Mouse (Mus musculus): ENCODE results near the gene Cdh8. TPM values are rescaled to one million over a fixed set of nuclear protein-coding genes. Genes with fewer than 3 reads are reported as not detected.
"Not testable (repeated sequence)": the region's sequence is repeated elsewhere in the genome, so short reads cannot be mapped to it uniquely, and the experiment has no call there.

Gene Cdh8
- total RNA-seq, 2 experiments from 2014 or later = 1.0 to 1.7 TPM

DNA sequence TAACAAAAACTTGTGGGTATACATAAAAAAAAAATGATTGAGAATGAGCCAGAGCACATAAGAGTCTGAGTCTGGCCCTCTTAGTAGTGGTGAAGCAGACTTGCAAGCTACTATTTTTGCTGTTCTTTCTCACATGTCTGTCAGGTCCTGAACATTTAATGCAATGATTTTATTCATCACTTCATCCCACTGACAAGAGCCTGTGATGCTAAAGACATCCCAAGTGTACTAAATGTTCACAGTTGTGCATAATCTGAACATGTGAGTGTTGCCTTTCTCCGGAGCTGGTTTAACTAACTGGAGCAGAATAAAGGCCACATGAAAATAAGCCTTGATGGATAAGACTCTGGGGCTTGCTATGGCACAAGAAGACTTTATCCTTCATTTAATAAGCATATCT is 131.2 kb downstream of the Cdh8 start:
- no peak for DNase-seq (ENCODE audit: low spot score in 2 of 2)

GRCm38 (mm10) chr8:99280375-99280774 is 135.9 kb downstream of the Cdh8 start:
- no peak for DNase-seq (ENCODE audit: low spot score in 2 of 2)

DNA sequence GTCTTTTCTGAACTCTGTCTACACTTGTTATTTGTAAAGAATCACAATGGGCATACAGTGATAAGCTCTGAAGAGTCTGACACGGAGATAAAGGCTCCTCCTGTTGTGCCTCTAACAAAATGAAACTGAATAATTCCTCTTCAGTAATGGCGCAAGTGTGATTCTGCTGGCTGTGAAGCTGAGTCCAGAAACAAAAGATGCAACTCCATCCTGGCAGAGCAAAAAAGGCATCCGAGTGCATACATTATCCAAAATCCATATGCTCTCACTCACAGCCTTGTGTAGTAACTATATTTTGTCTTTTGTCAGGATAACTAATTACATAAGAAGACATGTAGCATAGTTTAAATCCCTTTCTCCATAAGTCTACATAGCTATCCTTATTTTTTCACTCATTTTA is 149.1 kb downstream of the Cdh8 start:
- no peak for DNase-seq (ENCODE audit: low spot score in 2 of 2)

- no peak for DNase-seq (ENCODE audit: low spot score in 2 of 2)
Observed at GRCm38 (mm10) chr8:99234372-99234771, 181.9 kb downstream of the Cdh8 start.

DNA sequence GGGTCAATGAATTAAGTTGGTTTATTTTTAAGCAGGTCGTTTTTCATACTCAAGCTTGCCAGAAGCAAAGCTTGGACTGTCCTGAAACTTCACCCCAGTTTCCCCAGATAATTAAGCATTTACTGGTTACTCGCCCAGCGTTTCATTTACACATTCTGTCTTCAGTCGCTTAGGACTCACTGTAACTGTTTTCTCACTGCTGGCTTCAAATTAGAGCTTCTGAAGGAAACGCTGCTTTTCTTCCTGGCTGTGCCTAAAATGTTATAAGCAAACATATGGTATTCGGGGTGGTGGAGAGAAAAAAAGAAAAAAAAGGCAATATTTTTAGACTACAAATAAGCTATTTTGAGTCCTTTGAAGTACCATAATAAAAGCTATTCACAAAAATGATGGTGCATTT is 192.6 kb downstream of the Cdh8 start:
- no peak for DNase-seq (ENCODE audit: low spot score in 2 of 2)

DNA sequence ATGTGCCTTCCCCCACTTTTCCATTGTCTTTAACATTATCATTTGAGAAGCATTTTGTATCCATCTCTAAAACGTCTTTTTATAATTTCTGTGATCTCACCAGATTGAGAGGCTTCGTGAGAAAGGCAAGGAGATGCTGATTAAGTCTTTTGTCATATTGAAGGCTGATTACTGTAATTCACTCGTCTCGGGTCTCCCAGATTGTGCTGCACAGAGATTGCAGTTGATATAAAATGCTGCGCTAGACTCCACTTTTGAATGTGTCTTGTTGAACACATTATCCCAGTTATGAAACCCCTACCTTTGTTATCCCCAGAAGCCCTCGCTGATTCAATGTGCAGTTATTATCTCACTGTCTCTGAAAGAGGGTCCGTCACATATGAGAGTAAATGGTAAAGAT is 211.1 kb downstream of the Cdh8 start:
- no peak for DNase-seq (ENCODE audit: low spot score in 2 of 2)

- no peak for DNase-seq (ENCODE audit: low spot score in 2 of 2)
Observed at GRCm38 (mm10) chr8:99190643-99191042, 225.6 kb downstream of the Cdh8 start.

GRCm38 (mm10) chr8:99186879-99187278 is 229.4 kb downstream of the Cdh8 start:
- DNase-seq (ENCODE audit: low spot score in 2 of 2) = no peak

GRCm38 (mm10) chr8:99184186-99184585 is 232.1 kb downstream of the Cdh8 start:
- DNase-seq (ENCODE audit: low spot score in 2 of 2) = no peak

DNA sequence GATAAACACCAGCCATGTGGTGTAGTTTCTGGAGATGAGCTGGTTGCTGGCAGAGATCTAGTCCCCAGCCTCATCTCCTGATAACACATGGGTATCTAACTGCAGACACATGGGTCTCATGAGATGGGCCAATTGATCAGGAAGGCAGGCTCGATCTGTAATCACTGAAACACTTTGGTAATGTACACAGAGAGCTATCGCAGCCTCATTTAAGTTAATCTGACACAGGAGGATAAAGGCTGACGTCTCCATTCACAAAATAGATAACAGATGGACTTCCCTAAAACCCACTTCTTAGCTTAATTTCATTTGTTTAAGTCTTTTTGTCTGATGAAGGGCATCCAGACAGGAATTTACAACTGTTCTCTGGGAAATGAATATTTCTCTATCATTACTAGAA is 249.3 kb downstream of the Cdh8 start:
- no peak for DNase-seq (ENCODE audit: low spot score in 2 of 2)

- no peak for DNase-seq (ENCODE audit: low spot score in 2 of 2)
Observed at GRCm38 (mm10) chr8:99161633-99162032, 254.6 kb downstream of the Cdh8 start.

- DNase-seq (ENCODE audit: low spot score in 2 of 2) = no peak
Observed at GRCm38 (mm10) chr8:99145436-99145835, 270.8 kb downstream of the Cdh8 start.

DNA sequence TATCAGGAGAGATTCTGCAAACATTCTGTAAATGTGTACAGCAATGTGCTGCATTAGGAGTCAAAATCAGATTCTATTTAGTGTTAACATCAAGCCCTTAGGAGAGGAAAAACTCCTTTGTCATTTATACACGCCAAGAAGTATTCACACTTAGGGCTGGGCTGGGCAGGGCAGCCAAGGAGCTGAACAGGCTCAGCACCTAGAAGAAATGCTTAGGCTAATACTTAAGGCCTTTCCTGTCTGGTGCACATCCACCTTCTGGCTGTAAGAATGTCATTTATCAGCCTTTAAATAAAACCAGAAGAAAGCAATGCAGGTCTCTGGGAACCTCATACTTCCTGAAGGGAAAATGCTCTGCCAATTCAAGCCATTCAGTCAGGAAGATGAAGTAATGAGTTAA is 271.5 kb downstream of the Cdh8 start:
- DNase-seq (ENCODE audit: low spot score in 2 of 2) = not testable (repeated sequence)

GRCm38 (mm10) chr8:99098453-99098852 is 317.8 kb downstream of the Cdh8 start:
- no peak for DNase-seq (ENCODE audit: low spot score in 2 of 2)

- DNase-seq (ENCODE audit: low spot score in 2 of 2) = no peak
Observed at GRCm38 (mm10) chr8:99051344-99051743, 364.9 kb downstream of the Cdh8 start.

DNA sequence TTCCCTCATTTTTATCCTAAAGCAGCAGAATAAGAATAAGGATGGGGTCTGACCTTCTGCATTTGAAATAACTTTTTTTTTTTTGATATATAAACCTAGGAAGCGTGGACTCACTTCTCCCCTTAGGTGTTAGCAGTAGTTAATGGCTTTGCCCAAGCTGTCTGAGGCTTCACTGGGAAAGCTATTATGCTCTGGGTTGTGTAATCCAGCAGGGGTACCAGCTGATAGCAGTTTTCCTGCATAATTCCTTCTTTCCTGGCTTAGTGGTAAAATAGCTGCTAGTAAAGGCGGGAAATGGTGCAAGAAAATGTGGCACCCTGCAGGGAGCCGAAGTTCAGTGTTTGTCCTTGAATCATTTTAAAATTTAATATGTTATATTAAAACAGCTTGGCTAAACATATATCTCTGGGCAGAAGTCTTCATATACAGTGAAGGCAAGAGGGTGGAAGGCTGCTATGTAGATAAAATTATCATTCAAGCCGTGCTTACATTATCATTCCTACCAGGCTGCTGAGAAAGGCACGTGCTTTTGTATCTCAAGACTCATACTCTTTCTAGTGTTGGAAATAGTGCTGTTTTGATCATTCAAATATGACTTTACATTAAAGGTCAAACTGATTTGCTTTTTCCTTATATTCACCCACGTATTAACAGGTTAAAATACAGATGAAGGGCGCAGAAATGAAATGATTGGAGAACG is 367.5 kb downstream of the Cdh8 start:
- DNase-seq (ENCODE audit: low spot score in 2 of 2) = no peak

GRCm38 (mm10) chr8:99040423-99040822 is 375.8 kb downstream of the Cdh8 start:
- no peak for DNase-seq (ENCODE audit: low spot score in 2 of 2)

- no peak for DNase-seq (ENCODE audit: low spot score in 2 of 2)
Observed at GRCm38 (mm10) chr8:99031060-99031459, 385.2 kb downstream of the Cdh8 start.
